ENCODE assay signal across 18 mouse cellular contexts in the genomic region with DNA sequence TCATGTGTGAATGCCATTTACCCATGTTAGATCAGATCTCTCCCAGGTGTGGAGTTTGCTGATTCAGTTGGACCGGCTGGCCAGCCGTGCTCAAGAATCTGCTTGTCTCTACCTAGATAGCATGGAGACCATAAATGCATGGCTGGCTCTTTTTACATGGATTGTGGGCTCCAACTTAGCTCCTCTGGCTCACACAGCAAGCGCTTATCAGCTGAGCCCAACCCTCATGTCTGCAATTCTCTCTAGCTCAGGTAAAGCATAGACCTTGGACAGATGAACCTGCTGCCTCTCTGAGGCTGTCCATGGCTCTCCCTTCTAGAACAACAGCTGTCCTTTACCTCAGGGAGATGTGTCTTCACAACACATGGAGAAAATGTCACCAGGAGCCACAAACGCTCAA.
"Had no signal": no experiment of that assay in that cellular context is flagged by ENCODE, and none has a peak within 500 bp of the region (broad histone marks: within the 10 kb centered on the region; RNA-seq: fewer than 3 reads in every experiment).

No protein-coding gene starts in this region.

- H3K9ac ChIP-seq: liver, embryonic 14.5 days; lung, embryonic 14.5 days; midbrain, embryonic 12.5 days; neural tube, embryonic 13.5 days; neural tube, embryonic 15.5 days had no signal

- H3K4me3 ChIP-seq: megakaryocyte, embryonic 14.5 days; midbrain, embryonic 10.5 days; midbrain, embryonic 12.5 days; myocyte; neural tube, embryonic 13.5 days; neural tube, embryonic 15.5 days had no signal

- DNase-seq: lung, adult 18-20 months; lung, embryonic 14.5 days; lung, postnatal 10 days; midbrain, embryonic 14.5 days; right cerebral cortex, postnatal 14 days; spleen, adult 18-20 months; thymus, adult 18-20 months; thymus, postnatal 14 days; thymus, postnatal 36 days had no signal

- H3K27ac ChIP-seq: liver, embryonic 14.5 days; macrophage; midbrain, embryonic 10.5 days; midbrain, embryonic 12.5 days; neural tube, embryonic 13.5 days; neural tube, embryonic 15.5 days had no signal

- H3K27me3 ChIP-seq: midbrain, embryonic 12.5 days; neural tube, embryonic 13.5 days; neural tube, embryonic 15.5 days had no signal

- H3K36me3 ChIP-seq: midbrain, embryonic 10.5 days; midbrain, embryonic 12.5 days; neural tube, embryonic 13.5 days; neural tube, embryonic 15.5 days had no signal

- H3K4me2 ChIP-seq: lung, embryonic 14.5 days; midbrain, embryonic 12.5 days; neural tube, embryonic 13.5 days; neural tube, embryonic 15.5 days had no signal

- H3K9me3 ChIP-seq: megakaryocyte, embryonic 14.5 days; midbrain, embryonic 10.5 days; midbrain, embryonic 12.5 days; neural tube, embryonic 13.5 days; neural tube, embryonic 15.5 days had no signal

- ATAC-seq: midbrain, embryonic 16.5 days had no signal

- H3K4me1 ChIP-seq: midbrain, embryonic 12.5 days; neural tube, embryonic 13.5 days; neural tube, embryonic 15.5 days had no signal
